Mouse (Mus musculus) cerebellum, adult 8-10 months (tissue): ENCODE results near the gene Cdc42se1.
"Not testable (repeated sequence)": the region's sequence is repeated elsewhere in the genome, so short reads cannot be mapped to it uniquely, and the experiment has no call there.

ENCODE experiments used
- DNase-seq: peaks from one replicate; pipeline ENCODE4 v3.0.0; 2022

The Cdc42se1 gene

GRCm38 (mm10) chr3:95228148-95228893, at the start of gene Cdc42se1:
Cdc42se1 (plus strand) TSS chr3:95228732.
- DNase-seq = peak; percentile 82

DNA sequence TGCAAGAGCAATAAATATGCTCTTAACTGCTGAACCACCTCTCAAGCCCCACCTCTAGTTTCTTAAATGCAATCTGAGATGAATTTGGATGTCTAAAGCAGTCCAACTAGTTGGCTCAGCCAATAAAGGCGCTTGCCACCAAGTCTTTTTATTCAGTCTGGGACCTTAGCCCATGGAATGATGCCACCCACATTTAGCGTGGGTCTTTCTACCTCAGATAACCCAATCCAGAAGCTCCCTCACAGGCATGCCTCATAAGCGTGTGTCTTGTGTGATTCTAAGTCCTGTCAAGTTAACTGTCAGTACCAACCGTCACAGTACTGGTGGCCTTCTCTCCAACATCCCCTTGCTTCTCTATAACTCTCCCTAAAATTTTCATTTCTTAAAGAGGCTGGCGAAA, 49.6 kb upstream of the Cdc42se1 start:
- DNase-seq = no peak

DNA sequence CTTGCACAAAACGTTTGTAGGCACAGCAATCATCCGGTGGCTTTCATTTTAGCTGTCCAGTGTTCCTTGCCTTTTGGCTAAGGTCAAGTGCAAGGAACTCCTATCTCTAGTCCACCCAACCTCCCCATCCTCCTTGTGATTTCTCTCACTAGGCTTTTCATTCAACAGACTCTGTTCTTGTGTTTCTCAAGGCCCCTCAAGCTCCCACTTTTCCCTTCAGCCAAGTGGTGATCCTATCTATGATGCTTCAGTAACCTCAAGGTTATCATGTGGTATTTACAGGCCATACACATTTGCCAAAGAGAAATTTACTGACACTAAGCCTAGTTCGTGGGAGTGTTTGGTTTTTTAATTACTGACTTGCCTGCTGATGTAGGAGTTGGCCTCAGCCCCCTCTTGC, 48.6 kb upstream of the Cdc42se1 start:
- no peak for DNase-seq

- no peak for DNase-seq
Measured at GRCm38 (mm10) chr3:95181841-95182240, 46.7 kb upstream of the Cdc42se1 start.

DNA sequence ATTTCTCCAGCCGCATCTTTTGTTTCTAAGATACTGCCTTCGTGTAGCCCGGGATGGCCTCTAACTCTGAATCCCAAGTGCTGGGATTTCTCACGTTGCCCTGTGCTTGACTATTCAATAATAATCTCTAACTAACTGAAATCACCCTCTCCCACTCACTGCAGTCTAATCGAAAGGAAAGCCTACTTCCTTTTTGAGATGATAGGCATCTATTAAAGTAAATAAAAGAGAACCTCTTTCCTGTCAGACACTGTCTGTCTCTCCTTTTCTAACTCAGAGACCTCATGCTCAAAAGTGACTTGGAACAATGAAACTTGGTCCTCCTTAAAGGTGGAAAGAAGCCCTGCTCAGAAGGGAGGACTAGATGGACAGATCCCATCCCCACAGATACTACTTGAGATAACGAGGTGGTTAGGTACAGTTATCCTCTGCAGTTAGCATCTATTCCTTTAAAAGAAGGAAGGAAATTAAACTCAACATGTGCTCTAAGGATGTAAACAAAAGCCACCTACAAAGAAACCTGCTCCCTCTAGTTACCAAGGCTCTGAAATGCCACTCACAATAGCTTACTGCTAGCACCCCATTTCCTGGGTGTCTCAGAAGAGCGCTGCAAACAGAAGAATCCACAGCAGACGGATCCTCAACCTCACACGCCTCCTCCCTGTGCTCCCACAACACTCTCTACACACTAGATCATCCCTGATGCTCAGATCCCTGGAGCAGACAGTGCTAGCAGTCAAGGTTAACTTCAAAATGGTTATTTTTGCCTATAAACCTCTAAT, 43.5 kb upstream of the Cdc42se1 start:
- no peak for DNase-seq

GRCm38 (mm10) chr3:95186100-95186499, 42.4 kb upstream of the Cdc42se1 start:
- no peak for DNase-seq

GRCm38 (mm10) chr3:95186888-95187287, 41.6 kb upstream of the Cdc42se1 start:
- DNase-seq = no peak

- peak; percentile 34 for DNase-seq
Measured at GRCm38 (mm10) chr3:95194721-95195135, 33.8 kb upstream of the Cdc42se1 start.

- DNase-seq = no peak
Measured at GRCm38 (mm10) chr3:95195772-95196171, 32.8 kb upstream of the Cdc42se1 start.

GRCm38 (mm10) chr3:95199101-95199500, 29.4 kb upstream of the Cdc42se1 start:
- DNase-seq = no peak

DNA sequence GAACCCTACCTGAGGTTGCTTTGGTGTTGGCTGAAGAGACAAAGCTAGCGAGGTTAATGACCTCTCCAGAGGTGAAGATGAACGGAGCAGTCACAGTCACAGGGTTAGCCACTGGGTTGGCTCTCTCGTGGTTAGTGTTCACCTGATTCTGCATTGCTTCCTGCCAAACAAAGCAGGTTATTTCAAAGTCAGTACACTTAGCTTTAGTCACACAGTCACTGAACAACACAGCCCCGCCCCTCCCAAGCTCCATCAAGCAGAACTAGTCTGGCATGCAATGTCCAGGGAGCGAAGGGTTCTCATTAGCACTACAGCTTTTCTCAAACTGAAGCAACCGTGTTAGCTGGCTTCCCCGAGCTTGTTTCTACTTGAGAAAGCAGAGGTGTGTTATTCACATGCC, 28.4 kb upstream of the Cdc42se1 start:
- no peak for DNase-seq

- DNase-seq = no peak
Measured at GRCm38 (mm10) chr3:95200562-95200961, 28.0 kb upstream of the Cdc42se1 start.

DNA sequence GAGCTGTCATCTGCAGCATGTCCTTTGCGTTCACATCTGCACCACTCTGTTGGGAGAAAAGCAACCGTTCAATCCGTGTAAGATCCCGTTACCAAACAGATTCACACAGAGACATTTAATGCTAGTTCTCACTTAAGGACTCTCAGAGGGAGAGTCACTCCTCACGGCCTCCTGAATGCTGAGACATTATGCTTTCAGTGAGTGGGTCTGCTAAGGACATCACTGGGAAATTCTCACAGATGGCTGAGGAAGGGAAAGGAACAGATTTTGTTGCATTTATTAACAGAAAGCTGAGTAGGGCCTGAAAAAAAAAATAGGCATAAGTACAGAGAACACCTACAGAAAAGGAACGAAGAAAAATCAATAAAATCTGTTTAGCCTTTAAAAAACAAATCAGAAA, 24.7 kb upstream of the Cdc42se1 start:
- no peak for DNase-seq

DNA sequence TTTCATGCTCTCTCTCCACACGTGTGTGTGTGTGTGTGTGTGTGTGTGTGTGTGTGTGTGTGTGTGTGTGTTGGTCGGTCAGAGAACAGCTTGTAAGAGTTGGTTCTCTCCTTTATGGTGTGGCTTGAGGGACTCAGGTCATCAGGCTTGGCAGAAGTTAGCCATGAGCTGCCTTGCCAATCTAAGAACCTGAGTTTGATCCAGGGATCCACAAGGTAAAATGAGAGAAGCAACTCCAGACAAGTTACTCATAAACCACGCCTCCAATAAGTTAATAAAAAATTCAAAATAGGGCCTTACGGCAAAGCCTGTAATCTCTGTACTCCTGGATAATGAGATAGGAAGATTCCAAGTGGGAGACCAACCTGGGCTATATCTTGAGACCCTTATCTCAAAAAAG, 20.2 kb upstream of the Cdc42se1 start:
- no peak for DNase-seq

GRCm38 (mm10) chr3:95210585-95210984, 17.9 kb upstream of the Cdc42se1 start:
- no peak for DNase-seq

- not testable (repeated sequence) for DNase-seq
Measured at GRCm38 (mm10) chr3:95212889-95213608, 15.5 kb upstream of the Cdc42se1 start.

GRCm38 (mm10) chr3:95213609-95213975, 14.9 kb upstream of the Cdc42se1 start:
- DNase-seq = no peak

- no peak for DNase-seq
Measured at GRCm38 (mm10) chr3:95216655-95217254, 11.8 kb upstream of the Cdc42se1 start.

GRCm38 (mm10) chr3:95217255-95218134, 11.0 kb upstream of the Cdc42se1 start, which contains the start of gene Gabpb2:
Gabpb2 (minus strand) TSS chr3:95217916.
- peak; percentile 92 for DNase-seq

- no peak for DNase-seq
Measured at GRCm38 (mm10) chr3:95218466-95219137, 9.9 kb upstream of the Cdc42se1 start.

DNA sequence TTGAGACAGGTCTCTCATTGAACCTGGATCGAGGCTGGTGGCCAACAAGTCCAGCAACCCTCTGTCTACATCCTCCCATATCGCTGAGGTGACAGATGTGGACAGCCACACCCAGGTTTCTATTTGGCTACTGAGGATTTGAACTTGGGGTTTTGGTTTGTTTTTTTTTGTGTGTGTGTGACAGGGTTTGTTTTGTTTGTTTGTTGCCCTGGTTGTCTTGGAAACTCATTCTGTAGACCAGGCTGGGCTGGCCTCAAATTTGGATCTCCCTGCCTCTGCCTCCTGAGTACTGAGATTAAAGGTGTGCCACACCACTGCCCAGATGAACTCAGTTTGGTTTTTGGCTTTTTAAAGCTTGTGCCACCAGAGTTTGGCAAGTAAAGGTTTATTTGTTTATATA, 5.5 kb upstream of the Cdc42se1 start:
- DNase-seq = no peak
